Mouse (Mus musculus): ENCODE measurements around the gene Zmynd12. TPM values are rescaled to one million over a fixed set of nuclear protein-coding genes. Genes with fewer than 3 reads are reported as not detected.
A peak's percentile ranks its signal among the peaks of the same experiment; 100 is the strongest.

Zmynd12 gene
- polyA plus RNA-seq, 1 experiment from 2014 or later: not detected

DNA sequence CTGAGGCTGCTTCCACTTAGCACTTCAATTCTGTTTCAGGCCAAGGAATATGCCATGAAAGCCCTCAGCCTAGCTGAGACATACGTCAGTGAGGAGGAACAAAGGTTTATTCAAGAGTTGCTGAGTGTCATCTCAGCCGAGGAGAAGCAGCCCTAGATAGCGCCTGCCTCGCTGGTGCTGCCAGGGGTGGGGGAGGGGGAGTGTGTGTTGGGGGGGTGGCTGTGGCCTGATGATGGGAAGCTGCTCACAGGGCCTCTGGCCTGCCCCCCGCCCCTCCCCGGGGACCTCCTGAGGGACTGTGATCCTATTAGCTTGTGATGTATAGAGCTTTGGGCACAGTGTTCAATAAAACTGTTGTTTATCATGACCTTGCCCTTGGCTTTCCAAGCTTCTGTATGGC is 30.9 kb downstream of the Zmynd12 start:
- no peaks in the 10 kb centered on the region for H3K9me3 ChIP-seq (replicated peaks)
- H3K36me3 ChIP-seq: no peaks in the 10 kb centered on the region
- no peak overlapping the region for H3K4me3 ChIP-seq
- peak overlapping the region; percentile 64; the same call in 1 of the 2 replicates for H3K27ac ChIP-seq (replicated peaks)
- peak; percentile 25 for DNase-seq (ENCODE audit: low spot score)
- peaks cover 10% of the 10 kb centered on the region for H3K4me1 ChIP-seq
- WGBS: 19% methylated on average over 6 of the region's 6 CpGs
- H3K27me3 ChIP-seq (ENCODE audit: low read depth, poor library complexity, severe bottlenecking): no peaks in the 10 kb centered on the region

DNA sequence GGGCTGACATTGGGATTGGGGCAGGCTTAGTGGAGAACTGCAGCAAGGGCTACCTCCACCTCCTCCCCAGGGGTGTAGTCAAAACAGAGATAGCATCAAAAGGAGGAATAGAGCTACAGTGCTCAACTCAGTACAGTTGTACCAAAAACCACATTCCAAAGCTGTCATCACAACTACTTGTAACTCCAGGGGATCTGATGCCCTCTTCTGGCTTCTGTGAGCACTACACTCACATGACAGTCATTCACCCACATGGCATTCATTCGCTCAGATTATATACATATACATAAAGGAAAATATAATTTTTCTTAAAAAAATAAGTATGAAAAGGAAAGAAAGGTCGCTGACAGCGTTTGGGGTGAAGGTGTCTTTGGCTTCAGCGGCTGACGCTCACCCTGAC is 37.7 kb downstream of the Zmynd12 start:
- H3K4me1 ChIP-seq: peaks cover 8% of the 10 kb centered on the region; the same call in 1 of the 2 replicates
- 72% methylated on average over 5 of the region's 5 CpGs for WGBS
- no peaks in the 10 kb centered on the region for H3K36me3 ChIP-seq
- no peaks in the 10 kb centered on the region for H3K9me3 ChIP-seq (replicated peaks)
- no peaks in the 10 kb centered on the region for H3K27me3 ChIP-seq (ENCODE audit: low read depth, poor library complexity, severe bottlenecking)
- H3K27ac ChIP-seq (replicated peaks): no peak overlapping the region
- no peak for DNase-seq (ENCODE audit: low spot score)
- no peak overlapping the region for H3K4me3 ChIP-seq

DNA sequence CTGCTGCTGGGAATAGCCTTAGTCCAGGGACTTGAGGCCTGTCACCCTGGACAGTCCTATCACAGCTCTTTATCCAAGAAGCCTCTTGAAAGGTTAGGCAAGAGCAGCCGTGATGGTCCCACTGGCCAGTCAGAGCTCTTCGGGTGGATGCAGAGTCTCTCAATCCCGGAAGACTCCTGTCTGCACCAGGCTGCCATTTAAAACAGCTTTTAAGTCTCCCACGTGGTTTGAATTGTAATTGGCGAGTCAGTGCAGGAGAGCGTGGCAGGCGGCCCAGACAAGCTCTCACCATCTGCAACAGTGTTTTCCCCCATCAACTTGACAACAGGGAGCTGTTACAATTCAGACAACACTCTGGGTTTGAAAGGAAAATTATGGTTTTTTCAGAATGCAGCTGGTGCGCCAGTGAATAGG is 38.1 kb downstream of the Zmynd12 start:
- H3K27ac ChIP-seq (replicated peaks): no peak overlapping the region
- peaks cover 8% of the 10 kb centered on the region; the same call in 1 of the 2 replicates for H3K4me1 ChIP-seq
- DNase-seq (ENCODE audit: low spot score): no peak
- no peaks in the 10 kb centered on the region for H3K9me3 ChIP-seq (replicated peaks)
- no peaks in the 10 kb centered on the region for H3K27me3 ChIP-seq (ENCODE audit: low read depth, poor library complexity, severe bottlenecking)
- H3K36me3 ChIP-seq: no peaks in the 10 kb centered on the region
- H3K4me3 ChIP-seq: no peak overlapping the region
- WGBS: 65% methylated on average over 8 of the region's 8 CpGs

DNA sequence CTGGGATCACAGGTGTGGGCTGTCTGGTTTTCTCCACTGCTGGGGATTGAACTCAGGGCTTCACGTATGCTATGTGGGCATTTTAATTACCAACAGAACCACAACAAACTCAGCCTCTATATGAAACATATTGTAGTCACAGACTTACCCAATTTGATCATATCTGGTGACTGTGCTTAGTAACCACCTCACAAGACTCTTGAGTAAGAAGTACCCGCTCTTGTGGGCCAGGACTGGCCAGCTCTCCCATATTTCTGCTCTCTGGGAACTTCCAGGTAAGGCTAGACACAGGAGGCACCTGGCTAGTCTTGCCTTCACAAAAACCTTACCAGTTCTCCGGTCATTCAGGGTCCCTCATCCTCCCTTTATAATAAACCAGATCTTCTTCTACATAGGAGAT is 39.8 kb downstream of the Zmynd12 start:
- Histone ChIP-seq H3K27me3 (ENCODE audit: low read depth, poor library complexity, severe bottlenecking) (no peaks in the 10 kb centered on the region), H3K27ac (replicated peaks) (no peak overlapping the region), H3K4me1 (peaks cover 8% of the 10 kb centered on the region; the same call in 1 of the 2 replicates), H3K36me3 (no peaks in the 10 kb centered on the region), H3K4me3 (no peak overlapping the region), H3K9me3 (replicated peaks) (no peaks in the 10 kb centered on the region)
- no peak for DNase-seq (ENCODE audit: low spot score)
- 84% methylated on average over 3 of the region's 3 CpGs for whole genome bisulfite sequencing

DNA sequence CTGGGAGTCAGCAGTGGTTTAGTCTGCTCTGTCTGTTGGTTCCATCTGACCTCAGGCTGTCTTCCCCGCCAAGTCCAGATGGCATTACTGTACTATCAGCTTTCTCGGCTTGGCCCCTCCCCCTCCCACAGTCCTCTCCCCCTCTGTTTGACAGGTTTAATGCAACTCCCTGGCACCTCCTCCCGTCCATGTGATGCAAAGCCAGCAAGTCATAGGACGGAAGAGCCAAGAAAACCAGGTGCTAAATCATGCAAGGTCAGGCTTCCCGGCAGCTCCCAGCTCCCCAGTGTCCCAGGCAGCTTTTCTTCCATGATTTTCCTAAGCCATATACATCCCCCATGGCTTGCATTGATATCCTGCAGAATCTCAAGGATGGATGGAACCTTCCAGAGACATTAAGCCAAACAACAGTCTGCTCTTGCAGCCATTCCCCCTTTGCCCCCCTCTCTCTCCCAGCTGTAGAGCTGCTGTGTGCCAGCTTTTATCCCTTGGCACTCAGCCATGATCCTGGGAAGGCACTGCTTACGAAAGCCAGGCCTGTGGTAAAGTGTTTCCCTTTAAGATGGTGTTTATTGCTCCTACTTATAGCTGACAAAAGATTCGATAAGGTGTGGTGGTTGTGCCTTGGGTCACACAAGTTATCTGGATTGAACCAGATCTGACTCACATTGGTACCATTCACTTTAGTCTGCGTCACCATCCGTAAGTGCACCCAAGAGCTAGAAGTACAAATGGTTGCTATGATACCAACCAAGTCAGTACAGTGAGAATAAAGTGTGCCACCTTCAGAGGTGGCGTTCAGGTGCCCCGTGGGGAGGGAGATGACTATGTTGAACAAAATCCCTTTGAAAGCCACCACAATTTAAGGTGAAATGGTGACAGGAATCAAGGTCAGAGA is 40.5 kb downstream of the Zmynd12 start:
- Histone ChIP-seq H3K4me3 (no peak overlapping the region), H3K27me3 (ENCODE audit: low read depth, poor library complexity, severe bottlenecking) (no peaks in the 10 kb centered on the region), H3K36me3 (no peaks in the 10 kb centered on the region), H3K27ac (replicated peaks) (no peak overlapping the region), H3K9me3 (replicated peaks) (no peaks in the 10 kb centered on the region), H3K4me1 (peaks cover 8% of the 10 kb centered on the region; the same call in 1 of the 2 replicates)
- 73% methylated on average over 11 of the region's 11 CpGs for WGBS
- no peak for DNase-seq (ENCODE audit: low spot score)

DNA sequence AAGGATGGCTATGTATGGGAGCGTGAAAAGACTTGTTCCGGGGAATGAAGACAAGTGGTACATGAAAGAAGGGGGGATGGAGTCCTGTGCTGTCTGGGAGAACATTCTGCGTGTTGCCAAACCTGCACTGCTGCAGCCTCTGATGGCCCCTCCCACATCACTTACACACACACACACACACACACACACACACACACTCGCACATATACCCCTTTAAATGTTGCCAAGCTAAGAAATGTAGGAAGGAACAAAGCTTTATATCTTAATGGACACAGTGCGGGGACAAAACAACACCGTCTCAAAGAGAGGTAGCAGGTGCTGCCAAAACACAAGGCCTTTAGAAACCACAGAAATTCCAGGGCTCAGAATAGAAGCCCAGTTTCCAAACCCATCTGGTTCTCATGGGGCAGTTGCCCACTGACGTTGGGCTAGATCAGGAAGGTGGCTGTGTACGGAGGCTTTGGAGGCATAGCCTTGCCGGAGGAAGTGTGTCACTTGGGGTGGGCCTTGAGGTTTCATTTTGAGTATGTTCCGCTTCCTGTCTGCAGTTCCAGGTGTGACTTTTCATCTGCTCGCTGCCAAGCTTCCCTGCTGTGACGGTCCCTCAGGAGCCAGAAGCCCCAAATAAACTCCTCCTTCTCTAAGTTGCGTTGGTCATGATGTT is 41.3 kb downstream of the Zmynd12 start:
- no peak for DNase-seq (ENCODE audit: low spot score)
- Histone ChIP-seq H3K27ac (replicated peaks) (no peak overlapping the region), H3K9me3 (replicated peaks) (no peaks in the 10 kb centered on the region), H3K27me3 (ENCODE audit: low read depth, poor library complexity, severe bottlenecking) (no peaks in the 10 kb centered on the region), H3K36me3 (no peaks in the 10 kb centered on the region), H3K4me3 (no peak overlapping the region), H3K4me1 (peaks cover 8% of the 10 kb centered on the region; the same call in 1 of the 2 replicates)
- 87% methylated on average over 13 of the region's 13 CpGs for WGBS

DNA sequence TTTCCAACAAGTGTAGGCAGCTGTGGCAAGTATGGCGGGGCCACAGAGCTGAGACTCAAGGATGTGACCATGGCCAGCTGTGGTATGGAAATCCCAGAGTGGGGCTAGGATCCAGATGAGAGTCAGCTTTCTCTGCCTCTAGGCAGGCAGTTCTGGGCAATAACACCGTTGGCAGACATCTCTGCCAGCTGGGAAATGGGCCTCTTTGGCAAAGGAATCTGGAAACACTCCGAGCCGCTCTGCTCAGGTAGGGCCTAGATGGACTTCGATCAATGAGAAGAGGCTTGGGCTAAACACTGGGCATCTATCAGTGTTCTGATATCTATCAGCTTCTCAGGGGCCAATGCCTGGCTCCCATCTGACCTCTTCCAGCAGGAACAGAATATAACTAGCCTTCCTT is 43.2 kb downstream of the Zmynd12 start:
- WGBS: 87% methylated on average over 5 of the region's 5 CpGs
- DNase-seq (ENCODE audit: low spot score): no peak
- H3K36me3 ChIP-seq: no peaks in the 10 kb centered on the region
- H3K27ac ChIP-seq (replicated peaks): no peak overlapping the region
- no peaks in the 10 kb centered on the region for H3K9me3 ChIP-seq (replicated peaks)
- H3K4me1 ChIP-seq: 0 out of 2 replicates have a peak, but pooled peaks cover 5% of the 10 kb centered on the region
- no peak overlapping the region for H3K4me3 ChIP-seq
- H3K27me3 ChIP-seq (ENCODE audit: low read depth, poor library complexity, severe bottlenecking): no peaks in the 10 kb centered on the region

DNA sequence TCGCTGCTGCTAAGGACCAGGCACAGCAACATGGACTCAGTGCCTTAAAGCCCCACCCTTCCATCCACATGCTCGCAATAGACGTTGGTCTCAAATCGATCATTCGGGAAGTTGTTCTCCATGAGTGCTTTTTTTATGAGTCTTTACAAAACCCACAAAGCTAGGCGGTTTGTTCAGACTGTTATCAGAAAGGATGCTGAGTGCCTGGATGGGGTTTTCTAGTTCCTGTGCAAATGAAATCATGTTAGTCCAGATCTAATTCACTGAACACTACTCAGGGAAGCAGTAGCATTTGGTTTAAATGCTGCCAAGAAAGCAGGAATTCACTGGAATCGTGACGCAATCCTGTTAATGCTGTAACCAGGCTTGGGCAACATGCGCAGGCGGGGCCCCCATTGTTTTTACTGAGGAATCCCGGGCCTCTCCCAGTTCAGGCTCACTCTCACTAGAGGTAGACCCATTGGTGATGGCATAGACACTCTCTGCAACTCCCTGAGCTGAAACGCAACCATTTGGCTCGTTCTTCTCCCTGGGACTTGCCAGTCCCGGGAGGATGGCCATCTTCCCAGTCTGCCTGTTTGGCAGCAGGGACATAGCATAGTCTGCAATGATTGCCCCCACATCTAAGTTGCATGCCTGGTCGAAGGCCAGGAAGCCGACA is 45.2 kb downstream of the Zmynd12 start:
- no peaks in the 10 kb centered on the region for H3K4me1 ChIP-seq
- H3K27me3 ChIP-seq (ENCODE audit: low read depth, poor library complexity, severe bottlenecking): no peaks in the 10 kb centered on the region
- 93% methylated on average over 16 of the region's 16 CpGs for WGBS
- H3K9me3 ChIP-seq (replicated peaks): no peaks in the 10 kb centered on the region
- no peak overlapping the region for H3K4me3 ChIP-seq
- no peak for DNase-seq (ENCODE audit: low spot score)
- H3K36me3 ChIP-seq: no peaks in the 10 kb centered on the region
- H3K27ac ChIP-seq (replicated peaks): no peak overlapping the region

DNA sequence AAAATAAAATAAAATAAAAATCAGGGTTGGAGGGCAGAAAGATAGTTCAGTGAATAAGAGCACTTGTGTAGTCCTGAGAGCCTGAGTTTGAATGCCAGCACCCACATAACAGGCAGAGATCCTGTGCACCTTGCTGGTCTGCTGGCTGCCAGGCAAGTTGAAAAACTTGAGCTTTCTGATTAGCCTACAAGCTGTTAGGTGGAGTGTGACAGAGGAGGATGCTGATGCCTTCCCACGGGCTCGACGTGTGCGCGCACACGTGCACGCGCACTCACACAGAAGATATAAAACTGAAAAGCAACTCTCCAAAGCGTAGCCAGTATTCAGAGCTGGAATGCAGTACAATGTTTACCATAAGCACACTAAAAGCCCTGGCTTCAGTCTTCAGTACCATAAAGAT is 49.9 kb downstream of the Zmynd12 start:
- DNase-seq (ENCODE audit: low spot score): no peak
- H3K9me3 ChIP-seq (replicated peaks): no peaks in the 10 kb centered on the region
- no peaks in the 10 kb centered on the region for H3K36me3 ChIP-seq
- H3K27ac ChIP-seq (replicated peaks): no peak overlapping the region
- no peaks in the 10 kb centered on the region for H3K4me1 ChIP-seq
- H3K27me3 ChIP-seq (ENCODE audit: low read depth, poor library complexity, severe bottlenecking): no peaks in the 10 kb centered on the region
- 92% methylated on average over 9 of the region's 9 CpGs for WGBS
- no peak overlapping the region for H3K4me3 ChIP-seq

DNA sequence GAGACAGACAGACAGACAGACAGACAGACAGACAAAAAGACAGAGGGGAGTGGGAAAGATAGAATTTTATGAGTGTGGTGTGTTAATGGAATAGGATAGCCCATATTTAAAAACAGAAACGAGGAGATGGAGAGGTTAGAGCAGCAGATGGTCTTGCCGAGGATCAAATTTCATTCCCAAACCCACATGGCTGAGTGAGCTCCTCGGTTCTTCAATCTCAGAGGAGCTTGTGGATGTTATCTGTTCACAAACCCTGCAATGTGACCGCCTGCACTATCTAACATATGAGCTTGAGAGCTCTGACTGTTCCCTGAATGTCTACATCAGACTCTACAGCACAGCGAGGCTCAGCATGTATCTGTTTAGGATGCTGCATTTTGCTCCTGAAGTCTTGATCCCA is 50.5 kb downstream of the Zmynd12 start:
- Histone ChIP-seq H3K27ac (replicated peaks) (no peak overlapping the region), H3K27me3 (ENCODE audit: low read depth, poor library complexity, severe bottlenecking) (no peaks in the 10 kb centered on the region), H3K4me1 (no peaks in the 10 kb centered on the region), H3K36me3 (no peaks in the 10 kb centered on the region), H3K4me3 (no peak overlapping the region), H3K9me3 (replicated peaks) (no peaks in the 10 kb centered on the region)
- WGBS: 65% methylated on average over 5 of the region's 5 CpGs
- DNase-seq (ENCODE audit: low spot score): no peak

DNA sequence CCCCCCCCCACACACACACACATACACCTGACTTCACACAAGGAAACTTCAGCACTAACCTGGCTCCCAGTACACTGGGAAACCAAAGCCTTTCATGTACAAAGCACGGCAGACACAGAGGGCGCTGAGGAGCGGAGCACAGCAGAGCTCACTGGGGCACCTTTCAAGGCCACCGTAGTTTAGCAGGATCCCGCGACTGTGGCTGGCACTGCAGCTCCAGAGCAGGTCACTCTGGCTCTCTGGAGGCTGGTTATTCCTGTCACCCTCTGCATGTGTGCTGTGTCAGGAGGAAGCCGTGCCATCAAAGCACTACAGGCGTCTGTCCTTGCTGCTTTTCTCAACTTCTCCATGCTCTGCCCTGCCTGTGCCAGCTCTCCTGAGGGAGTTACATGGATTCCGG is 60.4 kb downstream of the Zmynd12 start:
- Histone ChIP-seq H3K4me3 (no peak overlapping the region), H3K36me3 (no peaks in the 10 kb centered on the region), H3K4me1 (no peaks in the 10 kb centered on the region), H3K9me3 (replicated peaks) (no peaks in the 10 kb centered on the region), H3K27ac (replicated peaks) (no peak overlapping the region), H3K27me3 (ENCODE audit: low read depth, poor library complexity, severe bottlenecking) (no peaks in the 10 kb centered on the region)
- DNase-seq (ENCODE audit: low spot score): no peak
- WGBS: 56% methylated on average over 9 of the region's 9 CpGs

DNA sequence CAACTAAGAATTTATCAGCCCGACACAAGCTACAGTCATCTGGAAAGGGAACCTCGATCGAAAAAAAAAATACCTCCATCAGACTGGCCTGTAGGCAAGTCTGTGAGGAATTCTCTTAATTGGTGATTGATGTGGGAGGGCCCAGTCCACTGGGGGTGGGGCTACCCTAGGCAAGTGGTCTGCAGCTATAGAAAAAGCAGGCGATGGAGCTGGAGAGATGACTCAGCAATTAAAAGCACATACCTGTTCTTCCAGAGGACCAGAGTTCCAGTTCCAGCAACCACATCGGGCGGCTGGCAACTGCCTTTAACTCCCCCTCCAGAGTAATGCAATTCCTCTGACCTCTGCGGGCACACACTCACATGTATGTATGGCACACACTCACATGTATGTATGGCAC is 62.3 kb downstream of the Zmynd12 start:
- Histone ChIP-seq H3K9me3 (replicated peaks) (no peaks in the 10 kb centered on the region), H3K27ac (replicated peaks) (no peak overlapping the region), H3K4me1 (no peaks in the 10 kb centered on the region), H3K36me3 (no peaks in the 10 kb centered on the region), H3K27me3 (ENCODE audit: low read depth, poor library complexity, severe bottlenecking) (no peaks in the 10 kb centered on the region), H3K4me3 (no peak overlapping the region)
- no peak for DNase-seq (ENCODE audit: low spot score)
- 87% methylated on average over 7 of the region's 7 CpGs for WGBS

DNA sequence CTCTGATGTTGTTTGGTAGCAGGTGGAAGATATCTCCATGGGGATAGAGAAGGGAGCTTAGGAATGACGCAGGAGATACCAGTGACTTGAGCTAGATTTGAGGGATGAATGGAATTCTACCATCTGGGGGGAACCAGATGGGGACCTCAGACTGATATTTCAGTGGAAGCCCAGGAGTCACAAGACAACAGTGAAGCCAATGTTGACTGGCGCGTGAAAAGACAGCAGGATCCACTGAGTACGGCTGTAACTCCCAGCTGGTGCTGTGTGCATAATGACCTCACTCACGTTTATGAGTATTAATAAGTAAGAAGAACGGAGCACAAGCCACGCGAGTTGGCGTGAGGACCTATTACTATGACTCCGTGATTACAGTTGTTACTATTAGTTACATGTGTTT is 67.1 kb downstream of the Zmynd12 start:
- 91% methylated on average over 10 of the region's 10 CpGs for WGBS
- DNase-seq (ENCODE audit: low spot score): no peak
- H3K36me3 ChIP-seq: no peaks in the 10 kb centered on the region
- no peak overlapping the region for H3K27ac ChIP-seq (replicated peaks)
- H3K4me1 ChIP-seq: peaks cover 17% of the 10 kb centered on the region
- H3K27me3 ChIP-seq (ENCODE audit: low read depth, poor library complexity, severe bottlenecking): peaks cover 40% of the 10 kb centered on the region
- no peak overlapping the region for H3K4me3 ChIP-seq
- H3K9me3 ChIP-seq (replicated peaks): no peaks in the 10 kb centered on the region

Measured in midbrain, embryonic 10.5 days (tissue).